Mouse (Mus musculus): ENCODE results near the gene Papss2.

The Papss2 gene

DNA sequence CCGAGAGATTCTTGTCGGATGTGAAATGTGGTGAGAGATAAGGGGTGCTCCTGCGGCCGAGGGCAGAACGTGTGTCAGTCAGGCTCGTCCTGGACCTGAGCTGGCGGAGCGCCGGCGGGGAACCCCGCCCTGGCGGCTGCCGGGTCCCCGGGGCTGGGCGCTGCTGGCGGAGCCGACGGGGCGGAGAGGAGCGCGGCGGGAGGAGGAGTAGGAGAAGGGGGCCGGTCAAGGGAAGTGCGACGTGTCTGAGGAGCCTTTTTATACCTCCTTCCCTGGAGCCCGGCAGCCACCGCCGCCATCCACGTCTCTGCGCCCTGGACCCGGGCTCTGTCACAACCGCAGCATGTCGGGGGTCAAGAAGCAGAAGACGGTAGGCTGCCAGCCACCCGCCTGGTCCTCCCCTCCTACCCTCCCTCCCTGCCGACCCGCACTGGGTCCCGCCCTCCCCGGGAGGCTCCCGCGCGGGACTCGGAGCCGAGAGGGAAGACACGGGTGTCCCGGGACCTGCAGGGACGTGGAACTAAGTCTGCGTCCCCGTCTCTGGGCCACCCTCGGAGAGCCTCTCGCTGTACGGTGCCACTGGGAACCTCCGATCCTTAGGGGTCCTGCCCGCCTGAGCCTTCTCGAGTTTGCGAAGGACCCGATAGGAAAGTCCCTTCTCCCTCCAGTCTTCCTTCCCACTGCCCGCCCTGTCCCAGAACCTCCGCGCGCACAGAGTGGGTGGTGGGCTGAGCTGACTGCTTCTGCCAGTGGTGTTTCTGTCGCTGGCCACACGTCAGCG, at the start of gene Papss2:
Papss2 (plus strand) TSS at position 285 of the 781 bp plus-strand sequence.
- DNase-seq: no peak

DNA sequence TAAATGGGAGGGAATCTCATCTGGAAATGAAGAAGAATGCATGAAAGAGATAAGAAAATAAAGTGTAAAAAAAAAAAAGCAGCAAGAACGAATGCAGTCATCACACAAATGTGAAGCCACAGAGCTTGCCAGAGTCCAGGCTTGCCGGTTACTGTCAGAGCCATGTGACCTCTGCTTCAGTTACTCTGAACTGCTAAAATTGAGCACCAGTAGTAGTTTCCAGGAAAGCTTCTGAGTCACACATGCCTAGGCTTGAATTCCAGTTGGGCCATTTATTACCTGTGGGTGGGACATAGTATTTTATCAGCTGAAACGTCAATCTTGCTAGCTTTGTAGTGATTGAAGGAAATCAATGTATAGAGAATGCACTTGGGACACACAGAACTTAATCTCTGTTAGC, 48.2 kb upstream of the Papss2 start:
- no peak for DNase-seq

DNA sequence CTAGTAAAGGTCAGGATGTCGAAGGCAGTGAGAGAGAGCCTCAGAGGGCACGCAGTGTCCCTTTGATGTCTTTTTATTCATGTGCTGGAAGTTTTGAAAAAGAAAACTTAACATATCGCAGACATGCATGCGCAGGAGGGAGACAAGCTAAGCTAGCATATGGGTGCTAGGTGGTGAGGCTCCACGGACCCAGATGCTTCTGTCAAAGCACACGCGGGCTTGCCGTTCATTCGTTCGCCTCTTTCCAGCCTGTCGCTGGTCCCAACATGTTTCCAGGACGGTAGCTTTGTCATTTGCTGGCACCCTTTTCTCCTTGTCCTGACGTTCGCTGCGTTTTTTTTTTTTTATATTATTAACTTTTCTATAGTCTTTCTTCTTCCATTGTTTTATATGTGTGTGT, 47.4 kb upstream of the Papss2 start:
- peak; percentile 13 for DNase-seq

DNA sequence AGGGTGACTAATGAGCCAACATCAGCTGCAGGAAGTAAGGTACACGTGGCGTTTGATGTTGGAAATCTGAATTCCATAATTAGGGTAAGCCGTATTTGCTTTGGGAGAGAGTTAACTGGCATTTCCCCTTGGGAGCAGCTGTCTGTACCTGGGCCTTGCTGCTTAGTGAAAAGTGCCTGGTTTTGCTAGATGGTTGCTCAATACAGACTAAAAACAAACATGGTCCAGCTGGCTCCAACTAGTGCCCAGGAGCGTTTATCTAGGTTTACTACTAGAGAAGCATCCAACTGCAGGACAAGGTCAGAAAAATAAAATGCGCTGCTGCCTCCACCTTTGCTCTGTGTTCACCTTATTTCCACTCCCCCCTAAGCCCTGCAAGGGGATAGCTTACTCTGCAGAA, 45.1 kb upstream of the Papss2 start:
- no peak for DNase-seq

DNA sequence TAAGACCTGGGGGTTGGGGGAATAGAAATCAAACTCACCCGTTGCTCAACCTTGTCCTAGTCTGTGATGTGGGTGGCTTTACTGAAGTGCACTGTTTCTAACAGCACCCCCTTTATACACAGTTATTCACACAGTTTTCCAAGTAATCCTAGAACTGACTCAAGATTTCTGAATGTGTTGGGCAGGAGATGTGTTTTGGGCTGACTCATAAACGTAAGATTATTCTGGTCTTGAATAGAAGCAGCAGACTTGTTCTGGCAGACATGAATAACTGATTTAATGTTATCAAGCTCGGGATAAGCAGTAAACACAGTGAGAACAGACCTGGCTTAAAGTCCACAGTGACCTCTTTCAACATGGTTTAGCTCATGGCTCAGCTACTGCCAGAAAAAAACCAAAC, 44.1 kb upstream of the Papss2 start:
- DNase-seq: no peak

DNA sequence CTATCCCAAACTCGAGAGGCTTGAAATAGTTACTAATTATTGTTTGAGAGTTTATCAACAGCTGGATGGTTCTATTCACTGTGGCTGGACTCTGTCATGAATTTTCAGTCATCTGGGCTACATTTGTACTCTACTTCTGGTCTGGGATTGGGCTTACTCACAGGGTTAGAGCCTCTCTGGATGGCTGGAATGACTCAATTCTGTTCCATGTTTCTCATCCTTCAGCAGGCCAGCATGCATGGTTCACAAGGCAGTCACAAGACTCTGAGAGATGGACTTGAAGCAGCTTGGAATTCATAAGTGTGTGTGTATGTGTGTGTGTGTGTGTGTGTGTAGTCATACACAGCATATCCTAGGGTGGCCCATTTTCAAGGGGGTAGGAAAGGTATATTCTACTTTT, 43.5 kb upstream of the Papss2 start:
- no peak for DNase-seq

DNA sequence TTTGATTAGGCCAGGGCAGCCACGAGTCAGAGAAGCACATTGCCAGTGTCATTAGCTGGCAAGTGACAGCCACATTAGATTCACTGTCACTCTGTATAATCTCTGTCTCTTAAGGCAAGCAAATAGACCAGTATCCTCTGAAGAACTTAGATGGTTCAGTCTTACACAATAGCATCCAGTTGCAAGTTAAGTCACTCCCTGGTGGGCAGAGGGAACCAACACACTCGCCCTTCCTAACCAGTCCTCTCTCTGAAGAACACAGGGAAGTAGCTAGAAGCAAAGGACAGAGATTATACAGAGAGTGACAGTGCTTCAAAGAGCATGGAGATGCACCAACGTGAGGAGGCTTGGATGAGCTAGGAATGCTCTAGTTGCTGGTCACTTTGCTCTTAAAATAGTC, 42.3 kb upstream of the Papss2 start:
- no peak for DNase-seq

DNA sequence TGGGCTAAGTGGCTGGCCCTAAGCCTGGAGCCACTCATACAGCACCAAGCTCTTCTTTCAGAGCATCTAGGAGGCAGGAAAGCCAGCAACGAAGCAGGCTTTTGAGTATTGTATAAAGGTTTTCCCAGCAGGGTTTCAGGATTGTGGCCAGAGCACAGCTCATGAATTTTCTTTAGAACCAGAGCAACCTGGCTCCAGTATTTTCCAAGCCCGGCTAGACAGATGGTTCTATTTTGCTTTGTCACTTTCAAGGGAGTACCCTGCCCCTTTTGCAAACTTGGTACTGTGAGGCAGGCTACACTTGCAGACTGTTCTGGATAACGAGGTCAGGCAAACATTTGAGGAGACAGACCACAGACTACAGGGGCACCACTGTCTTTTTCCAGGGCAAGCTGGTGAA, 40.3 kb upstream of the Papss2 start:
- peak; percentile 18 for DNase-seq

DNA sequence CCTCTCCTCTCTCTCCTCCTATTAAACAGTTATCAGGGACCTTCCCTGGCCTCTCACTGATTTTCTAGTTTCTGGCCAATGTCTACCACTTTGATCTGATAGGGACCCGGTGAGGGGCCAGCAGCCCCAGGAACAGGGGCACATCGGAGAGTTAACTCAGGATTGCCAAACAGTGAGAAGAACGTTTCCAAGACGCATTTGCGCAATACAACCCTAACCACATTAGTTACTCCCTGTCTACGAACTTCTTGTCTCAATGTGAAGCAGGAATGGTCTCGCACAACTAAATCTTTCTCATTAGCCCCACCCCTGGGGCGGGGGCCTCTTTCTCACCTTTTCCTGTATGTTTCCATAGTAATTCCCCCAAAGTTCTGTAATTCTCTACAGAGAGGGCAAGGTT, 28.6 kb upstream of the Papss2 start:
- DNase-seq: no peak

DNA sequence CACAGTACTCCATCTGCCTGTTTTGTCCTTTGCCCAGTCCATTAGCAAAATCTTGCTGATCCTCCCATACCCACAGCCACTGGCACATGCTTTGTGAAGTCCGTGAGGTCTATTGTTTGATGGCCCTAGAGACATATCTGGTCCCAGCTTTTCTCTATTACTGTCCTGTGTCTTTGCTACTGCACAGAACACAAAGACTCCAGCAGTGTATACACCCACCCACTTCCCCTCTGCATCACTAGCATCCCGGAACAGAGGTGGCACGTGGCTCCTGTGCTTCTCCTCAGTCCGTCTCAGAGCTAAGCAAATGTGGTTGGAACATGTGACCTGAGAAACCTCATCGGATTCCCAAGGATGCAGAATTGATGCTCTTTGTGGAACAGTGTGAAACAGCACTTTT, 28.1 kb upstream of the Papss2 start:
- no peak for DNase-seq

DNA sequence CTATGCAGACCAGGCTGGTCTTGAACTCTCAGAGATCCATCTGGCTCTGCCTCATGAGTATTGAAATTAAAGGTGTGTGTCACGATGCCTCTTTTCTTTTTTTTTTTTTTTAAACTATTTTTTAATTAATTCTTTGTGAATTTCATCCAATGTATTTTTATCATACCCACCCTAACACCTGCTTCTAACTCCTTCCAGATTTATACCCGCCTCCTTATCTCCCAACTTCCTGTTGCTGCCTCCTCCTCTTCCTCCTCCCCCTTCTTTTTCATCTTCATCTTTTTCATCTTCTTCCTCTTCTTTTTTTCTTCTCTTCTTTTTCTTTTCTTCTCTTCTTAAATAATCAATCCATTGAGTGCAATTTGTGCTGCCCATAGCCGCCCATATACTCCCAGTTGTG, 27.1 kb upstream of the Papss2 start:
- DNase-seq: no peak

DNA sequence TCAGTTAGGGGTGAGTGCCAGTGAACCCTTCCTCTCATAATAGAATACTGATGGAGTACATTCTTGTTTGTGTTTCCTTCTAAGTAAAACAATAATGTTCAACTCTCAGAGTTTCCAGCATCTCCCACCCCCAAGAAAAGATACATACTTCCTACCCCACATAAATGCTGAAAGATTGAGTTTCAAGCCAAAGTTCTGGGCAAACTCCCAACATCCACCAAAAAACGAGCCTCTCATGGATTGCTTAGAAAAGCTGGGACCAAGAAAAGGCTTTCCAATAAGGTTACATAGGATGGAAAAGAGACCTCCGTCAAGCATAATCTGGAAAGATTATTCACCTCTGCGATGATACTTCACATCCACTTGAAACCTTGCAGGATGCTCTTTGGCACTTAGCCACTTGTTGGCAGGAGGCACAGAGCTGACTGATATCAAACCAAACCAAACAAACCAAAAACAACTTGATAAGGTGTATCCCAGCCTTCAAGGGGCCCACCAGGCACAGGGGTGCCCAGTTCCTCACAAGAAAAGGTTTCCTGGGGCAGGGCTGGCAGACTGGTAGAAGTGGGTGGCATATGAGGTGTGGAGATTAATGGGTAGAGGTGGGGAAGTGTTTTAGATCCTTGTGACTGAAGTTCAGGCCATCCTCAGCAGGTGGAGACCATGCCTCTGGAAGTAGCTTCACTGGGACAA, 26.5 kb upstream of the Papss2 start:
- no peak for DNase-seq

DNA sequence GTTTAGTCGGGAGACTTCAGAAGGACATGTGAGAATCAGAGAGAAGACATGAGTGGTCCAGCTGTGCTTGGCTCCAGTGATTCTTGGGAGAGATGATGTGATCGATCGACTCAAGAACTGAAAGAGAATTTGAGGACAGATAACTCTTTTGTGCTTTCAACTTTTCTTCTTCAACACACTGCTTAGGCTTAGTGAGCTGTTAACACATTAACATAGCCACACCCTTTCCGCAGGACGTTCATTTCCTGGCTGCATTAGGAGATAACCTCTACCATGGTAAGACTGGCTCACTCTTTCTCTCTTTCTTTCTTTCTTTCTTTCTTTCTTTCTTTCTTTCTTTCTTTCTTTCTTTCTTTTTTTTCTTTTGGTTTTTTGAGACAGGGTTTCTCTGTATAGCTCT, 25.9 kb upstream of the Papss2 start:
- DNase-seq: no peak

DNA sequence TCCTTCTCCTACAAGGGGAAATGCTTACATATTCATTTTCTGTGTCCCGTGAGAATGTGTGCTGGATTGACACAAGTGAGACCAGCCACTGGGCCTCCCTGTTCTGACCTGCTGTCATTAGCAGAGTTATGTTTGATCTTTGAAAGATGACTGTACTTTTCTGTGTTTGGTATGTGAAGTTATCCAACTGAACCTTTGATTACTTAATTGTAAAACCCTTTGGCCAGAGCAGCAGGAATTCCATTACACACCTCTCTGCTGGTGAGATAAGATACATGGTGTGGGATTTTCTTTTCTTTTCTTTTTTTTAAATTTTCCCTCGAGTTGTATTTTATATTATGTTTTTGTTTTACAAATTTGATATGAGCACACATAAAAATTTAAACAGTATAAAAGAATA, 23.4 kb upstream of the Papss2 start:
- no peak for DNase-seq

DNA sequence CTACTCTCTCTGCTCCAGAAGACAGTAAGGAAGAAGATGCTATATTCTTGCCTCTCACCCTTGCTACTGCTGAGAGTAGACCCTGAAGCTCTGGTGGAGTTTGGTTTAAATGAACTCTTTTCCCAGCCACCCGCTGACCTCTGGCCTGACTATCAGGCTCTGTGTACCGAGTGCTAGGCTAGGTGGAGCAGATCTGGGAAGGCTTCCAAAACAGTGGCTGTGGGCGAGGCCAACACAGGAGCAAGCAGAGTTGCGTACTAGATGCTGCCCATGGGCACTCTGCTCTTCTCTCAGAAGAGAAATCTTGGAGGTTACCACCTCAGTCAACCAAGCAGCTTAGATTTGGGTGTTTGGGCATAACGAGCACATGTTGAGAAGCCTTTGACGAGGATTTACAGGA, 22.3 kb upstream of the Papss2 start:
- DNase-seq: no peak

DNA sequence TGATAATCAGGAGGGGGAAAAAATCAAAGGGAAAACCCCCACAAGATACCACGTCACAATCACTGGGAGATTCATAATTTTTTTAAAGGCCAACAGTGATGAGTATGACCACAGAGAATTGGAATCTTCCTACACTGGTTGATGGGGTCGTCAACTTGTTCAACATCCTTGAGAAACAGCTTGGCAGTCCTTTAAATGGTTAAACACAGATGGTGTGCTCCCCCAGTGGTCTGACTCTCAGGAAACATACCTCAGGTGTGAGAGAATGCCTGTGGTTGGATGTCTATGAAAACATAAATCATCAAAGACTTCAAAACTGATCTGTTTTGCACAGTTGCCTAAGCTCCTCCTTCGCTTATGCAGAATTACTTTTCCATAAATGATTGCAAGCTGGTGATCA, 20.7 kb upstream of the Papss2 start:
- no peak for DNase-seq

DNA sequence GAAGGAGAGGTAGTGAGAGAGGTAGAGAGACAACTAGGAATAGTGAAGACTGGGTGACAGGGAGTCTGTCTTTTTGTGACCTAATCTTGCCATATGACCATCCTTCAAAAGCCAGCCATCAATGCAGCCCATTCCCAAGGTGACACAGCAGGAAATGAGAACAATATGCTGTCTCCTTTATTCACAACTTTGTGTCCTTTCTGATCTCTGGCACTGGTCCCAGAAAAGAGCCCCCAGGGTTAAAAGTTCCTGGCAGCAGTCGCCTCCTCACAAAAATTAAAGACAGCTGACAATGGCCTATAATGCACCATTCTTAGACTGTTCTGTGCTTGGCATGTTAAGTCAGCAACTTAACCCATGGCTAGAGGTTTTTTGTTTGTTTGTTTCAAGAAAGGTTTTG, 17.8 kb upstream of the Papss2 start:
- DNase-seq: no peak

DNA sequence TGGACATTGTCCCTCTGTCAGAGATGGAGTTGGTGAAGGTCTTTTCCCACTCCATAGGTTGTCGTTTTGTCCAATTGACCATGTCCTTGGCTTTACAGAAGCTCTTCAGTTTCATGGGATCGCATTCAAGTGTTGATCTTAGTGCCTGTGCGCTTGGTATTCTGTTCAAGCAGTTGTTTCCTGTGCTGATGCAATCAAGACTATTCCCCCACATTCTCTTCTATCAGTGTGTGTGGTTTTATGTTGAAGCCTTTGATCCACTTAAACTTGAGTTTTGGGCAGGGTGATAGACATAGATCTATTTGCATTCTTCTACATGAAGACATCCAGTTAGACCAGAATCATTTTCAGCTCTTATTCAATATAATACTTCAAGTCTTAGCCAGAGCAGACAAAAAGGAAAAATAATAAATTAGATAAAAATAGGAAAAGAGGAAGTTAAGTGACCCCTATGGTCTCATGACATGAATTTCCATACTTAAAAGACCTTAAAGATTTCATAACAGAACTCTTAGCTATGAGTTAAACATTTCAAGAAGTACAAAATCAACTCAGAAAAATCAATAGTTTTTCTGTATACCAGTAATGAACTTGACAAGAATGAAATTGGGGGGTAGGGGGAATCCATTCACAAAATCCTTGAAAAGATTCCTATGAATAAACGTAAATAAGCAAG, 12.4 kb upstream of the Papss2 start:
- no peak for DNase-seq

DNA sequence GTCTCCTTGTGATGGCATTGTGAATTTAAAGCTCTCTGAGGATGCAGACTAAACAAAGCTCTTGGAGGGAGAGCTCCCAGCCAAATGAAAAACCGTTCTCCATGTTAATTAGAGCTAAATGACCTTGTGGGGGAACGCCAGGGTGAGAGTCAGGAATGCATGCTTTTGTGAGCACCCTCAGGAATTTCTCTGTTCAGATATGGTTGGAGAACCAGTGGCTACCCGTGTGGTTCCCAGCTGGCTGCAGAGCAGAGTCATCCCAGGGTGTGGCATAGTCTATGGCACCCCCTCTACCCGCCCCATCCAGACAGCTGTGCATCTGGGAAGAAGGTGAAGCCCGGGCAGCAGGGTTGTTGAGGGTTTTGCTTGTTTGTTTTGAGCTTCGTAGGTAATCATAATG, 7.9 kb upstream of the Papss2 start:
- DNase-seq: no peak

DNA sequence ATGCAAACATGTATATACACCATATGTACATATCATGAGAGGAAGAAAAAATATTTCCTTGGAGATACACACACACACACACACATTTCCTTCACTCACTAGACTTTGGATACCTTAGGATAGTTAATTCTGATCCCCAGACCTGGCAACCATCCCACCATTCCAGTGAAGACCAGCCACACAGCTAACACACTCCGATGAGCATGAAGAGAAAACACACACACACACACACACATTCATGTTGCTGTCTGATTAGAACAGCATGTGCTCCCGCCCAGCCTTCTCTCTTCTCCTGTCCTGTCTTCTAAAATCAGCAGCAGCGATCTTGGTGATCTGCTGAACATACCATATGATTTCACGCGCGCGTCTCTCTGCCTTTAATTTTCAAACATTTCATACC, 2.8 kb upstream of the Papss2 start:
- DNase-seq: no peak

DNA sequence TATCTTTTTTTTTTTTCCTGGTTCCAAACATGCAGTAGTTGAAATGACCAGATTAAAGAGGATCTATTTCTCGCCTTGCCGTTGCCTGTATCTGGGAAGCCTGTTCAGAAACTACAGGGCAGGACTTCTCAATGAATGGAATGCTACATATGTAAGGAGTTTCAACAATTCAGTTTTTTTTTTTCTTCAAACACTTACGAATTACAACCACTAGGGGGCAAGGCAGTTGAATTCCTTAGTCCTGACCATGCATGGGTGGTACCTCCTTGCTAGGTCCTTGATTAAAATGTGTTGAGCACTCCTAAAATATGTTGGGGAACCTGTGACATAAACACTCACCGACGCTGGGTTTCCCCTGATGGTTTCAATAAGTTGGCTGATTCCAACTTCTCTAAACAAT, 1.7 kb upstream of the Papss2 start:
- no peak for DNase-seq

DNA sequence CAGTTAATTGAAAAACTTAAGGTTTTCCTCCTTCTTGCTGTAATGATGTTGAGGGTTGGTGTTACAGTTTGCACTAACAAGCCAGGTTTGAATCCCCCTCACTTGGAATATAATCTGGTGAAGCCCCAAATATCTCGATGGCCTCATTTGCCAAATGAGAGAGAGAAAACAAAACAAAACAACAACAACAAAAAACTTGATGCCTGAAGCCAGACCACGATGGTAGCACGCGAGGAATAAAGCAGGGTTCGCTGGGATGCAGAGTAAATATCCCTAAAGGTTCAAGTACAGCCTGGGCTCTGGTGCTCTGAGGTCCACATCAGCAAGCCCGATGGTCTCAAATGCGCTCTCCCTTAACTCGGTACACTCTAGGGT, 472 bp upstream of the Papss2 start:
- no peak for DNase-seq

DNA sequence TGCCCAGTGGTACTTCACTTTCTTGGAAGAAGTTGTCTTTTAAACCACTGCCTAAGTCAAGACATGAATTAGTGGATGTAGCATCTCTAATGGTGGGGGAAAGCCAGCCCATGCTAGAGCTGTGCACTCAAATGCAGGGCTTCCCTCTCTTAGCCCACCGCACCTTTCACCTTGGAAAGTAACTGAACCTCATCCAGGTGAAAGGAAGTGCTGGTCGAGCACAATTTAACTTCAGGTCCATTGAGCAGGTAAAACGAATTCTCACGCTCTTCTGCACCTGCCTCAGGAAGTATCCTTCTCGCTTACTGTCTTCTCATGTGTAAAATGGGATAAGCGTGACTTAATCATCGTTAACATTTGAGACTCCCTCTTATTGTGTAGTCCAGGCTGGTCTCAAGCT, 3.4 kb downstream of the Papss2 start:
- no peak for DNase-seq

DNA sequence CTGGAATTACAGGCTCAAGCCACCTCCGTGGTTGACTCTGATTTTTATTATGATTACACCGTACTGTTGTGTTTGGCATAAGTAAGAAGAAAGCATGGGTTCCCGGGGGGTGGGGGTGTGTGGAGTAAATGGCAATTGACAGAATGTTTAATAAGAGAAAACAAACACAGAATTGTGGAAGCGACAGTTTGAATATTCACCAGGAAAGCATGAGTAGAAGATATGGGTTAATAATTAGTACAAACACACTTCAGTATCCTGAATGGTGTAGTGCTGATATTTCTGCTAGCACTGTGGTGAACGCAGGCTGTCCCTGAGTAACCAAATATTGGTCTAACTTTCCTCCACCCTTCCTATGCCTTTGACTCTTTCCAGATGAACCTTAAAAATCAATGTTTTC, 3.8 kb downstream of the Papss2 start:
- DNase-seq: no peak
